Mouse (Mus musculus): Measurements from ENCODE around the gene Zkscan5.

GRCm38 (mm10) chr5:145164710-145165109 is 39.7 kb upstream of the Zkscan5 start:
- TF ChIP-seq CTCF (IDR thresholded peaks at IDR 0.05; ENCODE audit: extremely low read depth, insufficient read depth, insufficient read length, insufficient replicate concordance) (no peak), POLR2A (IDR thresholded peaks at IDR 0.05; ENCODE audit: low read depth, low read length) (no peak)

Data from spleen, adult 2 months (tissue).